Mouse (Mus musculus) erythroblast, embryonic 14.5 days (primary cell): ENCODE measurements around the gene Siva1.

Experiments
- GATA1 ChIP-seq: IDR thresholded peaks from 2 replicates; pipeline ENCODE4 v1.6.1; 2012; ENCODE audit warnings: low read length, inconsistent platforms, mixed read lengths
- TAL1 ChIP-seq: IDR thresholded peaks from 3 replicates; pipeline ENCODE4 v1.6.1; 2012; ENCODE audit warnings: low read length, inconsistent platforms, mixed read lengths

GRCm38 (mm10) chr12:112679027-112679996 is 34.8 kb downstream of the Siva1 start:
- TF ChIP-seq TAL1 (no peak), GATA1 (no peak)
